Mouse (Mus musculus) heart, adult 2 months (tissue): ENCODE results near the gene Nrp2.

ENCODE experiments used
- CTCF ChIP-seq: fragments of 200-600 bp; IDR thresholded peaks from 2 replicates; pipeline ENCODE4 v1.8.1; 2022; ENCODE audit warnings: antibody characterized with exemption, mild to moderate bottlenecking, moderate library complexity
- POLR2A ChIP-seq: fragments of 200-500 bp; IDR thresholded peaks from 2 replicates; pipeline ENCODE4 v1.6.1; 2011; ENCODE audit warnings: mild to moderate bottlenecking, low read depth, low read length, control low read depth; ENCODE audit not compliant: insufficient read depth

DNA sequence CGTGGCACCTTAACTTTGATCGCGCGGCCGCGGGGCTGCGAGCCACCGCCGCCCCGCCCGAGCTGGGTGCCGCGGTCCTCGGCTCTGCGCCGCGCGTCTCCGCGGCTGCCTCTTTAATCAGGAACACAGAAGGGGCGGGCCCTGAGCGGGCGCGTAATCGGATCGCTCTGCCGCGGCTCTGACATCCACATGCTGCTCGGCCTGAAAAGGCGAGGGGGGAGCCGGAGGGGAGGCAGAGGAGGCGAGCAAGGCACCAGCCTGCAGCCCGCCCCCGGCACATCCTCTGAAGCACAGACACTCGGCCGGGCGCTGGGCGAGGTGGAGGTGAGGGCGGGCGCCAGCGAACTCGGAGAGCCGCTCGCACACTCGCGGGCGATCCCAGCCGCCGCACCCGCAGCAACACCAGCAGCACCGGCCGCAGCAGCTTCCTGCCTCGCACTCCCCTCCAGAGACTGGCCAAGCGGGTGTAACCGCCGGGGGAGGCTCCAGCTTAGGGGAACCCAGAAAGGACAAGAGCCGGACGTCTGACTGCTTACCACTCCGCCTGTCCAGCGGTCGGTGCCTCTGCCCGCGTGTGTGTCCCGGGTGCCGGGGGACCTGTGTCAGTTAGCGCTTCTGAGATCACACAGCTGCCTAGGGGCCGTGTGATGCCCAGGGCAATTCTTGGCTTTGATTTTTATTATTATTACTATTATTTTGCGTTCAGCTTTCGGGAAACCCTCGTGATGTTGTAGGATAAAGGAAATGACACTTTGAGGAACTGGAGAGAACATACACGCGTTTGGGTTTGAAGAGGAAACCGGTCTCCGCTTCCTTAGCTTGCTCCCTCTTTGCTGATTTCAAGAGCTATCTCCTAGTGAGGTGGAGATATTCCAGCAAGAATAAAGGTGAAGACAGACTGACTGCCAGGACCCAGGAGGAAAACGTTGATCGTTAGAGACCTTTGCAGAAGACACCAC lies at the start of gene Nrp2:
- TF ChIP-seq POLR2A, result peak; percentile 78
- TF ChIP-seq CTCF, result no peak
